Mouse (Mus musculus) CH12.LX (cell line): ENCODE results near the gene Agfg2. TPM values are rescaled to one million over a fixed set of nuclear protein-coding genes. Genes with fewer than 3 reads are reported as not detected.

Experiments
- DNase-seq: peaks from one replicate; pipeline ENCODE4 v3.0.0-alpha.2; 2013; ENCODE audit errors: extremely low read depth
- H3K27ac ChIP-seq: 2 replicates; pipeline ENCODE4 v1.5.1; 2012; ENCODE audit warnings: low read depth, mild to moderate bottlenecking, control low read depth, moderate library complexity; ENCODE audit not compliant: insufficient read depth
- H3K27me3 ChIP-seq: replicated peaks from 2 replicates; pipeline ENCODE3; 2012; ENCODE audit warnings: inconsistent platforms
- H3K36me3 ChIP-seq, 2 experiments: replicated peaks in 1 of 2; 2 replicates each; pipeline versions ENCODE3 to v1.6.1; 2012; ENCODE audit warnings: inconsistent platforms in 1 of 2, low read length in 1 of 2, mild to moderate bottlenecking in 1 of 2, mixed read lengths in 1 of 2, moderate library complexity in 1 of 2; ENCODE audit not compliant: control insufficient read depth in 1 of 2, insufficient read depth in 1 of 2
- H3K4me1 ChIP-seq, 2 experiments: 2 replicates each; pipeline ENCODE4 v1.6.1; 2012; ENCODE audit warnings: inconsistent platforms in 1 of 2, moderate library complexity in 1 of 2; ENCODE audit not compliant: insufficient read depth in 2 of 2, control insufficient read depth in 1 of 2
- H3K4me2 ChIP-seq: 2 replicates; pipeline ENCODE4 v1.6.1; 2012; ENCODE audit warnings: low read depth, mild to moderate bottlenecking, control low read depth; ENCODE audit not compliant: poor library complexity, insufficient read depth, severe bottlenecking
- H3K4me3 ChIP-seq, 3 experiments: fragments of 150-350 bp in 1 of 3; sonication (generic) in 1 of 3; replicated peaks in 1 of 3; 2 replicates each; pipeline versions ENCODE3 to v1.5.1; 2011 to 2012; ENCODE audit warnings: low read depth in 2 of 3, low read length in 2 of 3, mild to moderate bottlenecking in 2 of 3, moderate library complexity in 2 of 3, control low read depth in 1 of 3, improper control_type of control experiment in 1 of 3, inconsistent platforms in 1 of 3, mixed read lengths in 1 of 3; ENCODE audit not compliant: poor library complexity in 1 of 3
- H3K79me2 ChIP-seq: replicated peaks from 2 replicates; pipeline ENCODE4 v1.6.1; 2012; ENCODE audit warnings: mild to moderate bottlenecking, moderate library complexity; ENCODE audit not compliant: control insufficient read depth, poor library complexity, insufficient read depth, severe bottlenecking; ENCODE audit errors: extremely low read depth
- H3K9ac ChIP-seq: 2 replicates; pipeline ENCODE4 v1.6.1; 2012; ENCODE audit warnings: low read depth, mild to moderate bottlenecking, control low read depth, moderate library complexity; ENCODE audit not compliant: insufficient read depth
- H3K9me3 ChIP-seq: replicated peaks from 2 replicates; pipeline ENCODE3; 2012; ENCODE audit warnings: low read length, inconsistent platforms, mixed read lengths
- BHLHE40 ChIP-seq: IDR thresholded peaks from 2 replicates; pipeline ENCODE4 v1.6.1; 2011; ENCODE audit warnings: mild to moderate bottlenecking, low read depth, low read length, improper control_type of control experiment
- CHD1 ChIP-seq: IDR thresholded peaks from 2 replicates; pipeline ENCODE4 v1.6.1; 2012; ENCODE audit warnings: low read depth, low read length, improper control_type of control experiment, inconsistent platforms
- CHD2 ChIP-seq: IDR thresholded peaks from 2 replicates; pipeline ENCODE4 v1.6.1; 2011; ENCODE audit warnings: low read length, improper control_type of control experiment
- CTCF ChIP-seq, 2 experiments: IDR thresholded peaks in 1 of 2; conservative IDR thresholded peaks in 1 of 2; 2 replicates each; pipeline ENCODE4 v1.5.1; 2011 to 2012; ENCODE audit warnings: low read depth in 2 of 2, low read length in 2 of 2, improper control_type of control experiment in 1 of 2, inconsistent platforms in 1 of 2, mild to moderate bottlenecking in 1 of 2, moderate library complexity in 1 of 2
- EP300 ChIP-seq: IDR thresholded peaks from 2 replicates; pipeline ENCODE4 v1.6.1; 2011; ENCODE audit warnings: low read length, improper control_type of control experiment
- ETS1 ChIP-seq: conservative IDR thresholded peaks from 2 replicates; pipeline ENCODE4 v1.6.1; 2012; ENCODE audit warnings: low read depth, mild to moderate bottlenecking, inconsistent platforms, low read length, improper control_type of control experiment, moderate library complexity
- HCFC1 ChIP-seq: IDR thresholded peaks from 2 replicates; pipeline ENCODE4 v1.6.1; 2012; ENCODE audit warnings: low read depth, mild to moderate bottlenecking, inconsistent platforms, low read length, improper control_type of control experiment
- IRF4 ChIP-seq: IDR thresholded peaks from 2 replicates; pipeline ENCODE4 v1.6.1; 2014; ENCODE audit warnings: low read depth, mild to moderate bottlenecking, inconsistent platforms, low read length, improper control_type of control experiment
- JUND ChIP-seq: conservative IDR thresholded peaks from 2 replicates; pipeline ENCODE4 v1.6.1; 2011; ENCODE audit warnings: low read depth, low read length, improper control_type of control experiment
- KAT2A ChIP-seq: IDR thresholded peaks from 2 replicates; pipeline ENCODE4 v1.6.1; 2012; ENCODE audit warnings: low read length, improper control_type of control experiment, inconsistent platforms; ENCODE audit not compliant: insufficient replicate concordance
- MAX ChIP-seq: IDR thresholded peaks from 2 replicates; pipeline ENCODE4 v1.6.1; 2011; ENCODE audit warnings: low read length, improper control_type of control experiment
- MAZ ChIP-seq: IDR thresholded peaks from 2 replicates; pipeline ENCODE4 v1.6.1; 2012; ENCODE audit warnings: low read depth, mild to moderate bottlenecking, inconsistent platforms, low read length, improper control_type of control experiment, moderate library complexity
- MEF2A ChIP-seq: IDR thresholded peaks from 2 replicates; pipeline ENCODE4 v1.6.1; 2014; ENCODE audit warnings: low read depth, mild to moderate bottlenecking, inconsistent platforms, low read length, improper control_type of control experiment, borderline replicate concordance
- PAX5 ChIP-seq: IDR thresholded peaks from 2 replicates; pipeline ENCODE4 v1.6.1; 2012; ENCODE audit warnings: low read length, inconsistent platforms, mixed read lengths
- RAD21 ChIP-seq: IDR thresholded peaks from 2 replicates; pipeline ENCODE4 v1.6.1; 2011; ENCODE audit warnings: low read depth, mild to moderate bottlenecking, low read length, improper control_type of control experiment, moderate library complexity
- SMC3 ChIP-seq: IDR thresholded peaks from 2 replicates; pipeline ENCODE4 v1.6.1; 2011; ENCODE audit warnings: low read depth, low read length, improper control_type of control experiment
- TBP ChIP-seq: conservative IDR thresholded peaks from 2 replicates; pipeline ENCODE4 v1.6.1; 2011; ENCODE audit warnings: low read depth, low read length, improper control_type of control experiment
- USF1 ChIP-seq: IDR thresholded peaks from 2 replicates; pipeline ENCODE4 v1.6.1; 2014; ENCODE audit warnings: low read depth, mild to moderate bottlenecking, inconsistent platforms, low read length, improper control_type of control experiment
- USF2 ChIP-seq: conservative IDR thresholded peaks from 2 replicates; pipeline ENCODE4 v1.6.1; 2011; ENCODE audit warnings: low read depth, low read length, improper control_type of control experiment
- ZC3H11A ChIP-seq: IDR thresholded peaks from 2 replicates; pipeline ENCODE4 v1.6.1; 2012; ENCODE audit warnings: low read depth, mild to moderate bottlenecking, inconsistent platforms, low read length, improper control_type of control experiment
- ZKSCAN1 ChIP-seq: IDR thresholded peaks from 2 replicates; pipeline ENCODE4 v1.6.1; 2012; ENCODE audit warnings: low read depth, inconsistent platforms, low read length, improper control_type of control experiment, borderline replicate concordance
- ZMIZ1 ChIP-seq: IDR thresholded peaks from 2 replicates; pipeline ENCODE4 v1.6.1; 2012; ENCODE audit warnings: low read depth, mild to moderate bottlenecking, inconsistent platforms, low read length, improper control_type of control experiment
- dilution Hi-C: fragments of 300-500 bp; cut with MboI; formaldehyde crosslinking; loops from 2 replicates; pipeline ENCODE4 v1.14.3; 2020; ENCODE audit warnings: low sequenced_read_pairs; ENCODE audit not compliant: extremely low pct_unique_long_range_greater_than_20kb, extremely low pct_ligation_motif_present
- in situ Hi-C: fragments of 300-500 bp; cut with MboI; formaldehyde crosslinking; loops from 3 replicates; pipeline ENCODE4 v1.14.3; 2019; ENCODE audit warnings: low sequenced_read_pairs, low pct_ligation_motif_present, low pct_unique_long_range_greater_than_20kb, mixed read lengths
- polyA plus RNA-seq: library from polyadenylated mRNA; unstranded; fragments of >175 nt; gene quantifications from 2 replicates; pipeline ENCODE4 v1.2.1, GENCODE M21; 2012; ENCODE audit warnings: low read depth; ENCODE audit not compliant: insufficient read length
- total RNA-seq, 2 experiments: library from RNA; depleted of rRNA; stranded (reverse); fragments of 300-350 nt in 1 of 2; fragments of >200 nt in 1 of 2; gene quantifications; 2 replicates each; pipeline ENCODE4 v1.2.3; 2012 to 2014

Gene Agfg2
- total and polyA plus RNA-seq, 3 experiments = 8.7 to 16.7 (median 13.4) TPM

- H3K79me2 ChIP-seq = peaks cover 4% of the 10 kb centered on the region; the same call in 1 of the 2 replicates
- peaks cover 0 to 22% of the 10 kb centered on the region in 2 experiments; a peak in 2 of 4 replicates for H3K4me1 ChIP-seq
- no peak overlapping the region for H3K4me2 ChIP-seq
- in situ Hi-C loops (no loop called here), dilution Hi-C loops (no loop called here)
- DNase-seq = no peak
- no peak overlapping the region for H3K9ac ChIP-seq
- peaks cover 0 to 56% of the 10 kb centered on the region in 2 experiments for H3K36me3 ChIP-seq
- H3K4me3 ChIP-seq = no peak overlapping the region
- TF ChIP-seq ZKSCAN1 (no peak), ZC3H11A (no peak), CHD1 (no peak)
- TF ChIP-seq, all 38 proteins: peak for 0
- H3K9me3 ChIP-seq = no peaks in the 10 kb centered on the region
- H3K27ac ChIP-seq = no peak overlapping the region
- no peaks in the 10 kb centered on the region for H3K27me3 ChIP-seq
Measured at GRCm38 (mm10) chr5:137679726-137680125, 4.8 kb downstream of the Agfg2 start.

- DNase-seq = no peak
- in situ Hi-C loops (no loop called here), dilution Hi-C loops (no loop called here)
- H3K27ac ChIP-seq = no peak overlapping the region
- no peak overlapping the region for H3K4me2 ChIP-seq
- H3K36me3 ChIP-seq = peaks cover 0 to 61% of the 10 kb centered on the region in 2 experiments
- H3K4me1 ChIP-seq = peaks cover 0 to 22% of the 10 kb centered on the region in 2 experiments; a peak in 2 of 4 replicates
- H3K9me3 ChIP-seq = no peaks in the 10 kb centered on the region
- no peak for TF ChIP-seq USF1
- TF ChIP-seq BHLHE40 = no peak
- TF ChIP-seq SMC3 = no peak
- no peak for TF ChIP-seq EP300
- TF ChIP-seq JUND = no peak
- no peak for TF ChIP-seq IRF4
- TF ChIP-seq ZMIZ1 = no peak
- no peak for TF ChIP-seq MEF2A
- TF ChIP-seq USF2 = no peak
- TF ChIP-seq TBP = no peak
- TF ChIP-seq CTCF (conservative IDR thresholded peaks at IDR 0.05 in 1 of 2, IDR thresholded peaks at IDR 0.05 in 1 of 2; ENCODE audit: low read depth in 2 of 2, low read length in 2 of 2) = no peak
- no peak for TF ChIP-seq ETS1
- H3K9ac ChIP-seq = no peak overlapping the region
- no peaks in the 10 kb centered on the region for H3K27me3 ChIP-seq
- peaks cover 4% of the 10 kb centered on the region; the same call in 1 of the 2 replicates for H3K79me2 ChIP-seq
- H3K4me3 ChIP-seq = no peak overlapping the region
Measured at GRCm38 (mm10) chr5:137678736-137679135, 5.8 kb downstream of the Agfg2 start.

- Histone ChIP-seq H3K4me2 (no peak overlapping the region), H3K9me3 (no peaks in the 10 kb centered on the region), H3K4me3 (no peak overlapping the region), H3K79me2 (peaks cover 4% of the 10 kb centered on the region; the same call in 1 of the 2 replicates), H3K27me3 (no peaks in the 10 kb centered on the region), H3K27ac (no peak overlapping the region), H3K9ac (no peak overlapping the region), H3K4me1 (peaks cover under 1 to 15% of the 10 kb centered on the region in 2 experiments; a peak in 2 of 4 replicates), H3K36me3 (peaks cover 0 to 61% of the 10 kb centered on the region in 2 experiments)
- TF ChIP-seq TBP (no peak), HCFC1 (no peak), KAT2A (no peak), USF1 (no peak), BHLHE40 (no peak), JUND (no peak), PAX5 (no peak), ZC3H11A (no peak), CTCF (conservative IDR thresholded peaks at IDR 0.05 in 1 of 2, IDR thresholded peaks at IDR 0.05 in 1 of 2; ENCODE audit: low read depth in 2 of 2, low read length in 2 of 2) (no peak), MAX (no peak), ZMIZ1 (no peak), RAD21 (no peak), CHD1 (no peak), MAZ (no peak), CHD2 (no peak)
- no peak for DNase-seq
- in situ Hi-C loops (no loop called here), dilution Hi-C loops (no loop called here)
Measured at GRCm38 (mm10) chr5:137677859-137678258, 6.7 kb downstream of the Agfg2 start.
